ENCODE assay signal across 8 mouse cellular contexts in genomic region chr2:144635644-144636320, GRCm38 (mm10). TPM values are rescaled to one million over a fixed set of nuclear protein-coding genes. Genes with fewer than 3 reads are reported as not detected.
DNase-seq lines count a peak whose midpoint lies in the region; ATAC-seq lines count a peak whose summit lies in the region.

No protein-coding gene starts in this region.

- ATAC-seq in midbrain, embryonic 13.5 days = peak; percentile 73

- no peaks in the 10 kb centered on the region for H3K27me3 ChIP-seq in midbrain, embryonic 13.5 days

- DNase-seq in 3T3-L1 (ENCODE audit: low read depth, low spot score) (peak; percentile 70), ZHBTc4 (ENCODE audit: low read depth, low spot score) (peak; percentile 74)
- DNase-seq in cerebellum, postnatal 4 days (ENCODE audit: low spot score in 2 of 2) = peak; percentile 60 to 72
- DNase-seq in gastrocnemius, postnatal 10 days = peak; percentile 62
- peak; percentile 45 for DNase-seq in kidney, adult 11 months
- DNase-seq in left cerebral cortex, postnatal 14 days (ENCODE audit: low spot score in 2 of 2) = peak; percentile 80 to 81
- DNase-seq in spleen, postnatal 4 days (ENCODE audit: low spot score in 2 of 2) = peak; percentile 48 to 81

- WGBS in midbrain, embryonic 13.5 days = 25% methylated on average over 5 of the region's 5 CpGs

- no peak overlapping the region for H3K9ac ChIP-seq in midbrain, embryonic 13.5 days (replicated peaks)

- intact Hi-C loops in left cerebral cortex, postnatal 14 days (cut with DNase I) = loop anchor here (2.0 to 5.0 kb wide), 3 partner anchors 232 to 952 kb away; partner anchors contain the start of gene Slc24a3

- H3K4me2 ChIP-seq in midbrain, embryonic 13.5 days (replicated peaks) = no peak overlapping the region

- H3K36me3 ChIP-seq in midbrain, embryonic 13.5 days = peaks cover 6% of the 10 kb centered on the region; the same call in 1 of the 2 replicates

- H3K27ac ChIP-seq in midbrain, embryonic 13.5 days = 0 out of 2 replicates have a peak overlapping the region, but pooled peaks have one; percentile 25

- H3K4me1 ChIP-seq in midbrain, embryonic 13.5 days (replicated peaks) = peaks cover 5% of the 10 kb centered on the region

- no peaks in the 10 kb centered on the region for H3K9me3 ChIP-seq in midbrain, embryonic 13.5 days

- H3K4me3 ChIP-seq in midbrain, embryonic 13.5 days (replicated peaks) = no peak overlapping the region

RNA-seq across cellular contexts. Expression of gene Dtd1, which starts 36.1 kb away (rescaled TPM):
- total RNA-seq in gastrocnemius, postnatal 10 days (2021) = 10 to 100 TPM; 14.2 to 15.8 TPM
- 10 to 100 TPM; 54.1 to 58.4 TPM for total RNA-seq in left cerebral cortex, postnatal 14 days (2021)
- 80.8 and 89.8 TPM in 2 replicates for polyA plus RNA-seq in midbrain, embryonic 13.5 days (2015; fragmentation: Nextera tagmentation; extraction: Ambion mirVana)

RNA-seq across cellular contexts. Expression of gene Smim26, which starts 41.9 kb away (rescaled TPM):
- total RNA-seq in gastrocnemius, postnatal 10 days (2021) = 10 to 100 TPM; 45.4 to 49.9 TPM
- total RNA-seq in left cerebral cortex, postnatal 14 days (2021) = 10 to 100 TPM; 36.7 to 47.3 TPM
- 54.6 and 64.2 TPM in 2 replicates for polyA plus RNA-seq in midbrain, embryonic 13.5 days (2015; fragmentation: Nextera tagmentation; extraction: Ambion mirVana)
